Mouse (Mus musculus) spleen, postnatal 36 days (tissue): ENCODE measurements around the gene Susd2.

Experiments
- DNase-seq, 2 experiments: peaks; one replicate each; pipeline ENCODE4 v3.0.0; 2022; ENCODE audit warnings: low spot score in 2 of 2, mixed read lengths in 1 of 2

The Susd2 gene

GRCm38 (mm10) chr10:75625920-75626319 is 17.9 kb downstream of the Susd2 start:
- no peak for DNase-seq

- DNase-seq: no peak
These were observed 23.0 kb downstream of the Susd2 start for GRCm38 (mm10) chr10:75620818-75621217.

GRCm38 (mm10) chr10:75616044-75616443 is 27.8 kb downstream of the Susd2 start:
- DNase-seq: no peak

- DNase-seq: no peak
These were observed 33.3 kb downstream of the Susd2 start for GRCm38 (mm10) chr10:75610486-75610885.

GRCm38 (mm10) chr10:75608975-75609374 is 34.8 kb downstream of the Susd2 start:
- no peak for DNase-seq

- no peak for DNase-seq
These were observed 36.6 kb downstream of the Susd2 start for GRCm38 (mm10) chr10:75607253-75607652.

GRCm38 (mm10) chr10:75605162-75605846 is 38.5 kb downstream of the Susd2 start:
- no peak for DNase-seq

GRCm38 (mm10) chr10:75600189-75600730 is 43.5 kb downstream of the Susd2 start:
- no peak for DNase-seq

- DNase-seq: no peak
These were observed 47.8 kb downstream of the Susd2 start for GRCm38 (mm10) chr10:75595981-75596380.

- DNase-seq: no peak
These were observed 51.2 kb downstream of the Susd2 start for GRCm38 (mm10) chr10:75592585-75592984.

- peak; percentile 95 to 96 for DNase-seq
These were observed 52.5 kb downstream of the Susd2 start for GRCm38 (mm10) chr10:75591211-75591894.

GRCm38 (mm10) chr10:75589651-75590050 is 54.2 kb downstream of the Susd2 start:
- peak; percentile 17 to 29 for DNase-seq

GRCm38 (mm10) chr10:75589129-75589528 is 54.7 kb downstream of the Susd2 start, which contains the start of gene Ggt5:
TSS of gene Ggt5 (plus strand) at chr10:75589340.
- DNase-seq: peak in 1 of 2 experiments; percentile 35

GRCm38 (mm10) chr10:75588336-75588735 is 55.5 kb downstream of the Susd2 start:
- DNase-seq: no peak

- DNase-seq: no peak
These were observed 56.0 kb downstream of the Susd2 start for GRCm38 (mm10) chr10:75587781-75588180.
